Mouse (Mus musculus) thymus, postnatal 0 days (tissue): Measurements from ENCODE around the gene Ntrk3. TPM values are rescaled to one million over a fixed set of nuclear protein-coding genes. Genes with fewer than 3 reads are reported as not detected.

Experiments used
- DNase-seq: peaks from one replicate; pipeline ENCODE4 v3.0.0-alpha.2; 2015; ENCODE audit warnings: low spot score
- polyA plus RNA-seq: library from polyadenylated mRNA; unstranded; fragments of >200 nt; fragmentation: Nextera tagmentation; extraction: Ambion mirVana; gene quantifications from 2 replicates; pipeline ENCODE4 v1.2.1, GENCODE M21; 2015

Gene Ntrk3
- polyA plus RNA-seq, 1 experiment from 2014 or later: 75.0 TPM

- no peak for DNase-seq
These were observed 217.4 kb downstream of the Ntrk3 start for GRCm38 (mm10) chr7:78520243-78520927.

GRCm38 (mm10) chr7:78519689-78520088 is 218.1 kb downstream of the Ntrk3 start:
- DNase-seq: no peak

DNA sequence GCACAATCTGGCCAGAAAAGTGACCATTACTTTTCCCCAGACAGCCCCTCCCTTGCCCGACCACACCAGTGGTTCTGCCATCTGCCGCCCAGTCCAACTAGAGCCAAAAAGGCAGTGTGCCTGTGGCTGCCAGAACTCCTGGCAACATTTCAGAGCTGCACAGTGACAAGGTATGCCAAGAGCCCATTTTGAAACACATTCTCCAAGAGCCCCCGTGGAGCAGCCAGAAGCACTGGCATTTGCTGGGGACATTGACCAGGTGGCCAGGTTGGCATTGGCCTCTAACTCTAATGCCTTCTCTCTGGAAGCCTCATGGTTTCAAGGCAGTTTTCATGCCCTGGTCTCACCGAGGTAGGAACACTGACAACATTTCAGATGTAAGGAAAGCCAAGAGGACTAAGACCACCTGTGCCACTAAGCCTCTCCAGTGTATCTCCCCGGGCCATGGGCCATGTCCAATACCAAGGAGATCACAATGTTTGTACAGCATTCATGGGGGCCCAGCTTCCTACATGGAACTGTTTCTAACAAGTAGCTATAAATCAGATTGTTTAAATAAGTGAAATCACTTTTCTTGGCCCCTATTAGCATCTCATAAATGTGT is 218.9 kb downstream of the Ntrk3 start:
- DNase-seq: no peak

- no peak for DNase-seq
These were observed 222.7 kb downstream of the Ntrk3 start for GRCm38 (mm10) chr7:78515042-78515609.

- no peak for DNase-seq
These were observed 230.7 kb downstream of the Ntrk3 start for GRCm38 (mm10) chr7:78507032-78507611.

DNA sequence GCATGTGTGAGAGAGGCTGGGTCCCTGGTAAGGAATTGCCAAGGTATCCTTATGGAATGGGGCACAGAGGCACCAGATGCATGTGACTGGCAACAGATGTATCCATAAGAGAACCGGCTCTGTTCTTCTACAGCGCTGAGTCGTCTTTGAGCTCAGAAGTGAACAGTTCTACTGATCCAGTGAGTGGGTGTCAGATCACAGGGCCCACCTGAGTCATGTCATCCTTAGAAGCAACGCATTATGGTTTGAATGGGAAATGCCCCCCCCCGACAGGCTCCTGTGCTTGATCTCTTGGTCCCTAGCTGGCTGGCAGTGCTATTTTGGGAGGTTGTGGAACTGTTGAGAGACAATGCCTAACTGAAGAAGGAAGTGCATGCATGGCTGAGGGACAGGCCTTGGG is 236.9 kb downstream of the Ntrk3 start:
- DNase-seq: no peak

GRCm38 (mm10) chr7:78499970-78500369 is 237.8 kb downstream of the Ntrk3 start:
- DNase-seq: no peak

- DNase-seq: no peak
These were observed 239.5 kb downstream of the Ntrk3 start for GRCm38 (mm10) chr7:78498356-78498755.

- DNase-seq: no peak
These were observed 240.0 kb downstream of the Ntrk3 start for GRCm38 (mm10) chr7:78497819-78498218.

GRCm38 (mm10) chr7:78493591-78493990 is 244.2 kb downstream of the Ntrk3 start:
- DNase-seq: no peak

DNA sequence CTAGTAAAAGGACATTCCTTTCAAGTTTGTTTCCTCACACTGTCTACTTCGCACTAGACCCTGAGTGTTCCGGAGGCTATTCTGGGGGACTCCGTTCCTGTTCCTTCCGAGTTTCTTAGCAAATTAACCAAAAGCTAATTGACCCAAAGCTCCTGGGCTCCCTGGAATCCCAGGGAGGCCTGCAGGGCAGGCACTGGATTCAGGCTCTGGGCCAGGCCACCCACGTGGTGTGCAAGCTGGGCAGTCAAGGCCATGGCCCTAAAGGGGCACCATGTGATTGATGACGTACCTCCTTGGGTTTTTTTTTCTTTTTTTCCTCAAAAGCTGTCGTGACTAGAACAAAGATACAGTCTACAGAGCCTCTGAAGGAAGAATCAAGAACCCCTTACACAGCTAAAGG is 246.6 kb downstream of the Ntrk3 start:
- no peak for DNase-seq

- no peak for DNase-seq
These were observed 253.5 kb downstream of the Ntrk3 start for GRCm38 (mm10) chr7:78484290-78484689.

DNA sequence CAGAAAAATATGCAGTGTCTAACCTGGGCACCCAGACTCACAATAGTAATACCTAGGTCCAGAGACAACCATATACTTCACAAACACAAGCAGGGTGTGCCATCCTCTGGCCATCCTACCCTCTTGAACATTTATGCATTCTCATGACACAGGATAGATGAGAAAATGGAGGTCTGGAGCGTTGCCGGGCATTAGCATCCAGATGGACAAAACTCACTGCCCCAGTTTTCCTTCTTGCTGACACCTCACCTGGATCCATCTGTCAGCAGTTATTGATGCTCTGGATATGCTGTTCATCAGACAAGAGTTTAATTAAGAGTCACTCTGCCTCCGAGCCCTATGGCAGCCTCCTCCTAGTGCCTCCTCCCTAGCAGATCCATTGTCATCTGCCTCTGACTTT is 254.1 kb downstream of the Ntrk3 start:
- no peak for DNase-seq

DNA sequence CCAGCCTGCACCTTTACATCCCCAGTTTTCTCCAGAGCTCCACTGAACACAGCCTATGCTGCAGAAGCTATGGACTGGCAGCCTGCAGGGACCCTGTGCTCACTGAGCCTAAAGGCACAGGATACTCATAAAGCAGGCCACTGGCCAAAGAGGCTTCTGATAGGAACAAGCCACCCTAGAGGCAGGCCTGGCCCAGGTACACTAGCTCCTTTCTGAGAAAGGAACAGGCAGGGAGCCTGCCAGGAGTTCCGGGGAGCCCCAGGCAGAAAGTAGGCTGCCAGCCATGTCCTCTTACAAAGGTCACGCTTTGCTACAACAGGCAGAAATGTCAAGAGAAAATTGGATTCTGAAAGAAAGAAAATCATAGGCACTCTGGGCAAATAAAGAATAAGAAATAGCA is 254.8 kb downstream of the Ntrk3 start:
- no peak for DNase-seq

- no peak for DNase-seq
These were observed 258.9 kb downstream of the Ntrk3 start for GRCm38 (mm10) chr7:78478881-78479280.

GRCm38 (mm10) chr7:78471755-78472154 is 266.1 kb downstream of the Ntrk3 start:
- no peak for DNase-seq

DNA sequence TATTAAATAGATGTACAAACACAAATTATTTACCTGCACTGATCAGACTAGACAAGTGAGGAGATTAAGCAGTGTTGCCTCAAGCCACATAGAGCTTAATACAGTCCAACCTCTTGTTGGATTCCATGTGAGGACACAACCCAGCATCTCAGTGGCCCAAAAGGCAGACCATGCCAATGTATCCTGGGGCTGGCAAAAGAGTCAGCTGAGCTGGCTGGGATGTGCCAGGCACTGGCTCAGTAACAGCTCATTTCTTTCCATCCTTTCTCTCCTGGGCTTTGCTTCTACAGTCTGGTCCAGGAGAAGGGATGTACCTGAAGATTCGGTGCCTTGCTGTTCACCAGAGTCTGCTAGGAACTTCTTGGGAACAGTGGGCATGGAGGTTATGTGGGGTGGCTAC is 266.5 kb downstream of the Ntrk3 start:
- DNase-seq: no peak

DNA sequence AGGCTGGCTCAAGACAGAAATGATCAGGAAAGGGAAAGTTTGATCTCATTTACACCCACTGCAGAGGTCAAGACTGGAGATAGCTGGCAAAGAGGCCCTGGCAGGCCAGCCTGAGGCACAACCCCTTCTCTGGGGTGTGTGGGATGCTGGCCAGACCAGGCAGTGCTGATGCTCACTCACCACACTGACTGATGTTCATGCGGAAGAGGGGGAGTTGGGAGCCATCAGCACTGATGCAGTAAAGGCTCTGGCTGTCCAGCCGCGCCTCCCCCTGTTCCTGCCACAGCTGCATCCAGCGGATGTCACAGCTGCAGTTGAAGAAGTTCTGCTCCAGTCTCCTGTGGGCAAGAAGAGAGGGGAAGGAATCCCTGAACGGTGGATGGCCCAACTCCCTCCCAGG is 275.2 kb downstream of the Ntrk3 start:
- DNase-seq: no peak

DNA sequence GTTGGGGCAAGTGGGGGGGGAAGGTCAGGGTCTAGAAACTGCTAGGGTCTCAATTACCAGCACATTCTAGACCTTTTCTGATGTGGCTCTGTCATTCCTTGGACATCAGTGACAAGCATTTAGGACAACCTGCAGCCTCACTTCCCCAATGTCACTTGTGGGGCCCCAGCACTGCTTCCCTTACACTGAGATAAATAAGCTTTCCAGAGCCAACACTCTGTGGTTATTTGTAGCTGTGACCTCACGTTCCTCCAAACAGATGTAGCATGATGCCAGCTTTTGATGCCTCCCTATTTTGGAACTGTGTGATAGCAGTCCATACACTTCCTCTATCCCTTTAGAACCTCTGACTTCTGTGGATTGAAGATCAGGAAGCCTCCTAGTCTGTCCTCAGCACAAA is 278.8 kb downstream of the Ntrk3 start:
- no peak for DNase-seq

DNA sequence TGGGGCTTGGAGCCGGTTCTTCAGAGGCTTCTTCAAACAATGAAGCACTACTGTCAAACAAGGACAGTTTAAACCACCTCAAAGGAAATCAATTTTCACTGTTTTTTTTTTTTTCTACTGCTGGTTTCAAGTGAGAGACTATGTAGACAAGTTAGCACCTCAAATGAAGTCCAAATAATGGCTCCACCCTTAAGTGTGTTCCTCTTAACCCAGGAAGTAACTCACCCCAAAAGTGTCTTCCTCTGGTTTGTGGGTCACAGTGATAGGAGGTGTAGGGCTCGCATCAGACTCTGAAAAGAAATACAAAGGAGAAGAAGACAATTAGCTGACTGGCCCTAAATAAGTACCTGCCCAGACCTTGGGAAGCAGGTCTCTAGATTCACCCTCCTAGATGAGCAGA is 286.1 kb downstream of the Ntrk3 start:
- no peak for DNase-seq

- DNase-seq: no peak
These were observed 287.8 kb downstream of the Ntrk3 start for GRCm38 (mm10) chr7:78449909-78450592.

DNA sequence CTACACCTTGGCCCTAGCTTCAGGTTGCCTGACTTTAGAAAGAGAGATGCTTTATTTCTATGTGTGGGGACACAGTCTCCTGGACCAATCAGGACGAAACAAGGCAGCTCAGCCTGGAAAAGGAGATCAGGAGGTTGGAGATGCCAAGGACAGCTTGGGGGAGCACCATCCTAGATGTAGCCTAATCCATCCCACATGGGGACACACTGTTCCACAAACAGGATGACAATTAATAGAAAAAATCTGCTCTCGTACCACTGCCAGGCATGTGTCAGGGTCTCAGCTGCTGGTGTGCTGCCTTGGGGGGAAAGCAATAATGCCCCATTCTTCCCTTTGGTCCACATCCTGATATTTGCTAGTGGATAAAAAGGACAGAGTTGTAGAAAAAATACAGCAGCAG is 289.0 kb downstream of the Ntrk3 start:
- no peak for DNase-seq
